15 mouse cellular contexts compared by ENCODE assay signal in the genomic region with DNA sequence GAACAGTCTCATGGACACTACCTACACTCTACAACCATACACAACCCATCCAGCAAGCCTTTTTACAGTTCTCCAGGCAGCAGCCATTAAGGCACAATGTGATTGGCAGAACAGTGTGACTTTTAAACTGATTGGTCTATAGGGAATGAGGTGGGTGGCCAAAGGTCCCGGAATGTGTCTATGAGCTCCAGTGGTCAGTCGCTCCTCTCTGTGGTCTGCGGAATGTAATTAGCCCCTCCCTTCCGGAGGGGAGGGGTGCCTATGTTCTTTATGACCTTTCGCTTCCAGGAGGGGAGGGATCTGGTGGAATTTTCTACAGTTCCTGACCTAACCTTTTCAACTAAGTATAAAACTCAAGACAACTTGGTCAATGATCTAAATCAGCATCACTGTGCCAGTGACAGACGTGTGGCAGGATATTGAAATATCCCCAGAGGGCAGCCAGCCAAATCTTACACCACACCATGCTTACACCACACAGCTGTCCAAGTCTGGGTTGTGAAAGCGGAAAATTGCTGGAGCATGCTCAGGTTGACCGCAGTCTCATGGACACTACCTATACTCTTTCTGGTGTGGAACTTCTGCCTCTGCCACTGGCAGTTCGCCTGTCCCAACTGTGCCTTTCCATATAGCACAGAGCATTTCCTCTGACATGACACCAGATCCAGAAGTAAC.
A peak's percentile ranks its signal among the peaks of the same experiment; 100 is the strongest.
DNase-seq lines count a peak whose midpoint lies in the region; ATAC-seq and TF ChIP-seq lines count a peak whose summit lies in the region.
"Had no signal": no experiment of that assay in that cellular context is flagged by ENCODE, and none has a peak within 500 bp of the region (broad histone marks: within the 10 kb centered on the region; RNA-seq: fewer than 3 reads in every experiment).

No protein-coding gene starts in this region.

- H3K4me3 ChIP-seq in C2C12 (ENCODE audit: insufficient read depth, poor library complexity, severe bottlenecking) = no peak overlapping the region
- no peak overlapping the region for H3K4me3 ChIP-seq in lung, embryonic 16.5 days (ENCODE audit: low read length)

- H3K27ac ChIP-seq in lung, embryonic 16.5 days (ENCODE audit: low read length) = no peak overlapping the region

- no peak overlapping the region for H3ac ChIP-seq in C2C12 (ENCODE audit: control insufficient read depth, insufficient read length, low read depth)

- TF ChIP-seq CTCF in C2C12 (IDR thresholded peaks at IDR 0.05; ENCODE audit: control insufficient read depth, insufficient read depth, insufficient read length) = no peak

- H3K36me3 ChIP-seq in C2C12 (ENCODE audit: control insufficient read depth, insufficient read depth) = no peaks in the 10 kb centered on the region
- no peaks in the 10 kb centered on the region for H3K36me3 ChIP-seq in lung, embryonic 16.5 days (ENCODE audit: control insufficient read depth, insufficient read depth, low read length)

- no peak overlapping the region for H3K4me2 ChIP-seq in lung, embryonic 16.5 days (ENCODE audit: low read depth, low read length)

- no peaks in the 10 kb centered on the region for H3K27me3 ChIP-seq in C2C12 (ENCODE audit: control insufficient read depth, insufficient read depth, insufficient read length)
- no peaks in the 10 kb centered on the region for H3K27me3 ChIP-seq in lung, embryonic 16.5 days (ENCODE audit: control insufficient read depth, insufficient read depth, low read depth, low read length)

- intact Hi-C loops in gastrocnemius, postnatal 36 days (cut with DNase I) = no loop called here

- WGBS in lung, embryonic 16.5 days = 53% methylated on average over 9 of the region's 9 CpGs

- peaks cover 7% of the 10 kb centered on the region; the same call in 1 of the 2 replicates for H3K4me1 ChIP-seq in lung, embryonic 16.5 days (replicated peaks; ENCODE audit: control insufficient read depth, insufficient read depth, low read length)

- no peaks in the 10 kb centered on the region for H3K79me3 ChIP-seq in C2C12 (ENCODE audit: low read depth)

- no peaks in the 10 kb centered on the region for H3K9me3 ChIP-seq in lung, embryonic 16.5 days (ENCODE audit: control insufficient read depth, low read length)

- no peaks in the 10 kb centered on the region for H3K79me2 ChIP-seq in C2C12 (ENCODE audit: control insufficient read depth, insufficient read depth)

- ATAC-seq in lung, embryonic 16.5 days (ENCODE audit: low read depth) = peak; percentile 85
- ATAC-seq: inflammation-experienced regulatory T-cells, adult 6 months; liver, postnatal 0 days; midbrain, embryonic 16.5 days had no signal

- DNase-seq in gastrocnemius, adult 18-20 months (ENCODE audit: low spot score) = peak; percentile 19
- no peak for DNase-seq in gastrocnemius, postnatal 36 days
- DNase-seq in fat pad, adult 2 months (ENCODE audit: extremely low read depth, low read depth, low spot score) = peak; percentile 61
- no peak for DNase-seq in testis, postnatal 14 days (ENCODE audit: low spot score)
- no peak for DNase-seq in heart, adult 18-20 months
- no peak for DNase-seq in right cerebral cortex, postnatal 14 days
- DNase-seq: cerebellum, postnatal 36 days; gastrocnemius, postnatal 14 days; heart, postnatal 14 days; liver, postnatal 0 days; right cerebral cortex, postnatal 4 days had no signal

- H3K9ac ChIP-seq in lung, embryonic 16.5 days (ENCODE audit: low read length) = no peak overlapping the region
- H3K9ac ChIP-seq: liver, postnatal 0 days had no signal

TF ChIP-seq in C2C12, 6 proteins besides CTCF, POLR2A, EP300 and RAD21:
- TF ChIP-seq USF1 (IDR thresholded peaks at IDR 0.05; ENCODE audit: low read depth) (no peak), MYOG (IDR thresholded peaks at IDR 0.05; ENCODE audit: control insufficient read depth, extremely low read depth, insufficient read length) (no peak), MAX (IDR thresholded peaks at IDR 0.05) (no peak), CEBPB (IDR thresholded peaks at IDR 0.05; ENCODE audit: low read depth) (peak; percentile 46), FOSL1 (IDR thresholded peaks at IDR 0.05; ENCODE audit: insufficient read depth, low read length, poor library complexity, severe bottlenecking) (no peak), MYOD1 (IDR thresholded peaks at IDR 0.05; ENCODE audit: control insufficient read depth, insufficient read length, low read depth) (peak; percentile 50)

Comparison
In these comparisons a context has a peak if more than half of its experiments do, and no peak if none do; other contexts are left out.
1. DNase-seq: peak in gastrocnemius, adult 18-20 months (single experiment) and fat pad, adult 2 months (single experiment); none in gastrocnemius, postnatal 36 days (0 of 2), testis, postnatal 14 days (single experiment), heart, adult 18-20 months (0 of 2) and right cerebral cortex, postnatal 14 days (single experiment).